Mouse (Mus musculus): ENCODE data around the gene 4833427G06Rik.
"Not testable (repeated sequence)": the region's sequence is repeated elsewhere in the genome, so short reads cannot be mapped to it uniquely, and the experiment has no call there.

The 4833427G06Rik gene

GRCm38 (mm10) chr9:51101756-51102425 lies at the start of gene 4833427G06Rik:
4833427G06Rik (minus strand) TSS chr9:51102078.
- peak; percentile 28 for DNase-seq

- no peak for DNase-seq
These were observed 45.4 kb upstream of the 4833427G06Rik start for GRCm38 (mm10) chr9:51147294-51147693.

GRCm38 (mm10) chr9:51146496-51146895 lies 44.6 kb upstream of the 4833427G06Rik start:
- no peak for DNase-seq

GRCm38 (mm10) chr9:51144218-51144617 lies 42.3 kb upstream of the 4833427G06Rik start:
- no peak for DNase-seq

- DNase-seq, result no peak
These were observed 41.6 kb upstream of the 4833427G06Rik start for GRCm38 (mm10) chr9:51143437-51143836.

- DNase-seq, result no peak
These were observed 38.8 kb upstream of the 4833427G06Rik start for GRCm38 (mm10) chr9:51140711-51141110.

- not testable (repeated sequence) for DNase-seq
These were observed 37.5 kb upstream of the 4833427G06Rik start for GRCm38 (mm10) chr9:51139401-51139800.

GRCm38 (mm10) chr9:51138301-51138700 lies 36.4 kb upstream of the 4833427G06Rik start:
- no peak for DNase-seq

- DNase-seq, result no peak
These were observed 36.0 kb upstream of the 4833427G06Rik start for GRCm38 (mm10) chr9:51137836-51138235.

- DNase-seq, result no peak
These were observed 35.6 kb upstream of the 4833427G06Rik start for GRCm38 (mm10) chr9:51137432-51137831.

GRCm38 (mm10) chr9:51136985-51137384 lies 35.1 kb upstream of the 4833427G06Rik start:
- no peak for DNase-seq

- no peak for DNase-seq
These were observed 12.9 kb upstream of the 4833427G06Rik start for GRCm38 (mm10) chr9:51114767-51115166.

GRCm38 (mm10) chr9:51105751-51106150 lies 3.9 kb upstream of the 4833427G06Rik start:
- no peak for DNase-seq

- DNase-seq, result peak; percentile 13
These were observed 2.1 kb upstream of the 4833427G06Rik start for GRCm38 (mm10) chr9:51103808-51104514.

- peak; percentile 19 for DNase-seq
These were observed 1.3 kb upstream of the 4833427G06Rik start for GRCm38 (mm10) chr9:51102963-51103807.

- DNase-seq, result no peak
These were observed 5.6 kb downstream of the 4833427G06Rik start for GRCm38 (mm10) chr9:51096306-51096705.

- no peak for DNase-seq
These were observed 8.2 kb downstream of the 4833427G06Rik start for GRCm38 (mm10) chr9:51093697-51094096.

GRCm38 (mm10) chr9:51081614-51082013 lies 20.3 kb downstream of the 4833427G06Rik start:
- DNase-seq, result no peak

GRCm38 (mm10) chr9:51076979-51077315 lies 24.9 kb downstream of the 4833427G06Rik start, which contains the start of gene Layn:
Layn (minus strand) TSS chr9:51077094.
- peak; percentile 14 for DNase-seq

- DNase-seq, result peak; percentile 23
These were observed 25.4 kb downstream of the 4833427G06Rik start for GRCm38 (mm10) chr9:51076300-51076978.

GRCm38 (mm10) chr9:51075780-51076179 lies 26.1 kb downstream of the 4833427G06Rik start:
- peak; percentile 70 for DNase-seq

- no peak for DNase-seq
These were observed 31.1 kb downstream of the 4833427G06Rik start for GRCm38 (mm10) chr9:51070801-51071200.

- no peak for DNase-seq
These were observed 33.7 kb downstream of the 4833427G06Rik start for GRCm38 (mm10) chr9:51068202-51068601.
